Mouse (Mus musculus) bone marrow, adult 2 months (tissue): ENCODE measurements around the gene Bcas3.

ENCODE experiments used
- CTCF ChIP-seq: fragments of 200-500 bp; IDR thresholded peaks from 2 replicates; pipeline ENCODE4 v1.5.1; 2011; ENCODE audit warnings: low read length, control low read depth; ENCODE audit not compliant: control insufficient read depth, insufficient read depth
- POLR2A ChIP-seq: fragments of 200-500 bp; IDR thresholded peaks from 2 replicates; pipeline ENCODE4 v1.6.1; 2011; ENCODE audit warnings: low read depth, mild to moderate bottlenecking, control low read depth, low read length, borderline replicate concordance; ENCODE audit not compliant: control insufficient read depth

GRCm38 (mm10) chr11:85842596-85843346 lies 489.8 kb downstream of the Bcas3 start:
- TF ChIP-seq POLR2A: no peak
- TF ChIP-seq CTCF: no peak
